Mouse (Mus musculus) embryonic fibroblast, embryonic 13.5 days (primary cell): ENCODE measurements around the gene Slc8a1.

Experiments used
- CTCF ChIP-seq: IDR thresholded peaks from 2 replicates; pipeline ENCODE4 v1.5.1; 2011; ENCODE audit warnings: mild to moderate bottlenecking, control low read depth, low read length, moderate library complexity, borderline replicate concordance; ENCODE audit not compliant: insufficient read depth
- POLR2A ChIP-seq: IDR thresholded peaks from 2 replicates; pipeline ENCODE4 v1.6.1; 2011; ENCODE audit warnings: low read depth, mild to moderate bottlenecking, control low read depth, low read length, moderate library complexity

DNA sequence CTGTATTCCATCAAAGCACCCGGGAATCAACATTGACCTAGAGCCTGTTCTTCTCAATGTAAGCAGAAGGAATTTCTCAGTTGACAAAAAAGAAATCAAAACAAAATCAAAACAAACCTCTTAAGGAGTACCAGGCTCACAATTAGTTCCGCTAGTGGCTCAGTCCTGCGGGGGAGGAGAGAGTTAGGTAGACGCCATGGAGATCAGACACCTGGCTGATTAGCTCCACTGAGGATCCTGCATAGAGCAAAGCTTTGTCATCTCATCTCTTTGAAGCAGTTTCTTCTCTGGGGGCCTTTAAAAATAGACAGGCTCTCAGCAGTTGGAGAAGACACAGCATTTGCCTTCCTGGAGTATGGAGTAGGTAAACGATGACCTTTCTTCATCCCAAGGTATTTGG, 192.2 kb downstream of the Slc8a1 start:
- TF ChIP-seq CTCF (no peak), POLR2A (no peak)
